Mouse (Mus musculus) 3134 (cell line): Measurements from ENCODE around the gene Gm27027.

Experiments used
- DNase-seq: peaks from one replicate; pipeline ENCODE4 v3.0.0-alpha.2; 2011; ENCODE audit warnings: low spot score; ENCODE audit not compliant: insufficient read length; ENCODE audit errors: extremely low read depth

Gm27027 gene

DNA sequence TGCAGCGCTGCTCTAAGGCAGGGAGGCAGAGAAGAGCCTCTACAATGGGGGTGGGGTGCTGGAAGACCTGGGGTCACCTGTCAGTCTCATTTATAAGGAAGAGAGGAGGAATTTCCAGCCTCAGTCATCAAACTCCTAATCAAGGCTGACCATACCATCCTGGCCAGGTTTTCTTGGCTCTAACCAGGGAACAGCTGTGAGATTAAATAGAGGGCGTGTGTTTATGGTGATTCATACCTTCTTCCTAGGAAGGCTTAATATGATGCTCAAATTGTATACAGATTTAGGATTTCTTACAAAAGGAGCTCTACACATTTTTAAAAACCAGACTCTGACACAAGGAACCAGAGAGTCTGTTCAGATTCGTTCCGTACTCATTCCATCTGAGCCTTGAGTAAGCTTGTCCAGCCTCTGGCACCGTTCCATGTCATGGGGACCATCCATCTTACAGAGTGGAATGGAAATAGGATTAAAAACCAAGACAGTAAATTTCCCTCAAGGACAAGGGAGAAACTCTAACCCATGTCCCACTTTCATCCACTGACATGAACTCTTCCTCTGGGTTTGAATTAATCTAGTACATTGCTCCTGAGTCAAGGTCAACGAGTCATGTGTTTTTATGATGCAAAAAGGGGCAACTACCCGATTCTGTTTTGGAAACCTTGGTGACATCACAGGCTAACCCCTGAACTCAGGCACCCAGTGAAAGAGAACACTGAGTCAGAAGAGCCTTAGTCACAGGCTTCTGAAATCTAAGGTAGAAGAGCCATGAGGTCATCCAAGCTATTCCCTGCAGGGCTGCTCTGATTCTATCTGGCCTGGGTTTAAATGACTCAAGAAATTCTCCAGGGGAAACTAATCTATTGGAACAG is 16.7 kb downstream of the Gm27027 start:
- peak; percentile 44 for DNase-seq

DNA sequence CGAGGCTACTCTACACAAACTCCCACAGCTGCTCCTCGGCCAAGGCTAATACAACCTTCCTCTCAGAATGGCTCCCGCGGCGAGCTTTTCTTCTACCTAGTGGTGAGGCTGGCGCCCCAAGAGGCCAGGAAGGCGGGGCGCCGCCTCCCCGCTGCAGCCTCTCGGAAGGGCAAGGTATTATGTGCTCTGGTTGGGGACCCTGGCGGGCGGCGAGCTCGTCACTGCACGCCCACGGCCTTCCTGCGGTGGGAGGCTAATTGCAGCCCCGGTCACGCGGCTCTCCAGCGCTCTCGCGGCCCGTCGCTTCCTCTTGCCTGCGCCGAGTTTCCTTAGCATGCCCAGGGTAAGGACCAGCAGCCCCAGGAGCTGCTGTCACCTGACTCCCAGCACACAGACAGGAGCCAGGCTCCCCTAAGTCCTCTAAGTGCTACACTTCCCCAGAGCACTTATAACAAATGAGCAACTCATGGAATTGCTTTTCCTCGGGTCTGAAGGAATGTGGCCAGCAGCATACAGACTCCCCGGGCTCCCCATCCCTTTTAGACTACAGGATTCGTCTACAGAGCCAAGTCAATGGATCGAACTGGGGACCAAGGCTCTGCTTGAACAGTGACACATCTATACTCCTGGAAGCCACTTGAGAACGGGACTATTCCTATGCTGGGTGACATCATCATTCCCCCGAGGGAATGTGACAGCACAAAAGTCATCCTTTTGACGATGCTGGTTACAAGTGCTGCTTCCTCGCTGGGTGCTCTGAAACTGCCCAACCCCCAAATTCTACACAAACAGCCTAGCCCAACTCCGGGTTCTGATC is 19.5 kb downstream of the Gm27027 start:
- no peak for DNase-seq

GRCm38 (mm10) chr2:93975526-93976435 is 20.4 kb downstream of the Gm27027 start:
- no peak for DNase-seq

DNA sequence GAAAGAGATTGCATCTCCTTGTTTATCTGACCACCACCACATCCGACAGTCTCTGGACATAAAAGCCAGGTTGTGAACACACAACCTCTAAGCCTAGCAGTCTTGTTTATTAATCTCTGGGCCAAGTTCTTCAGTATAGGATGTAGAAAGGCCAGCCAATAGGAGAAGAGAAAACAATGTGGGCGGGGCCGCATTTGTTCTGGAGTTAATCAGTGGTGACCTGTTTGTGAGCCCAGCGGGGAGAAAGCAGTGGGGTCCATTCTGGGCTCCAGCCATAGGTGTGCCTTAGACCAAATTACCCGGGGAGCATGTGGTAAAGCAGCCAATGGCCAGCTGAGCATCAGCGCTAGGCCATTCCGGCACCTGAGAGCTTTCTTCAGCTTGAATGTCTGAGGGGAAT is 21.1 kb downstream of the Gm27027 start:
- DNase-seq = no peak

- DNase-seq = no peak
Observed at GRCm38 (mm10) chr2:93971647-93972046, 24.5 kb downstream of the Gm27027 start.

GRCm38 (mm10) chr2:93964494-93965160 is 31.5 kb downstream of the Gm27027 start:
- no peak for DNase-seq

GRCm38 (mm10) chr2:93963802-93964201 is 32.4 kb downstream of the Gm27027 start:
- no peak for DNase-seq

- no peak for DNase-seq
Observed at GRCm38 (mm10) chr2:93961716-93962115, 34.4 kb downstream of the Gm27027 start.

DNA sequence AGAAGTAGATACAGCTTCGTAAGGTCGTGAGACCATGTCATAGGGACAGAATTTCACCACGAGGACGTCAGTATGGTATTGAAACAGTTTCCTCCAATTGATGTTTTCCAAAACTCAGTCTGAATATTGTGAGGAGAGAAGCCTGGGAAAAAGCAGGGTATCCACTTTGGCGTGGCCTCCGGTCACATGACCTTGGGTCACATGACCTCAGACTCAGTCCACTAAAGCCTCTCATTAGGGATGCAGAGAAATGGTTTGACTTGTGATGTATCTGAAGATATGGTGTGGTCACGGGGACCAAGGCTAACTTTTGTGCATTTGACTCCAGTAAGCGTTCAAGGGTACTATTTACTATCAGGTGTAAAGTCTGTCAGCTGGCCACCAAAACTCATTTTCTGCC is 36.8 kb downstream of the Gm27027 start:
- no peak for DNase-seq

DNA sequence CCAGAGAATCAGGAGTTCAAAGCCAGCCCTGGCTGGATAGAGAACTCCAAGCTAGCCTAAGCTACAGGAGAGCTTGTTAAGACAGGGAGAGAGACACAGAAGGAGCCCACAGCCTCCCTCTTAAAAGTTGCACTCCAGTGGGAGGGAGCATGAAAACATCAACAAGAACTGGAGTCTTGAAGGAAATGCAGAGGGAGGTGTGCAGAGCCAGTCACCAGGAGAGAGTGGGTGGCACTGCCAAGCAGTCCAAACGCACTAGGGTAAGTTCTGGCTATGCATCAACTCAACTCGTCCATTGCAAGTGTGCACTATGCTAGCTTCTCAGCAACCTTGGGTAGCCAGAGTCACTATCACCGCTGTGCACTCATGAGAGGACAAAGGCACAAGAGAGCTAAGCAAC is 37.9 kb downstream of the Gm27027 start:
- no peak for DNase-seq

DNA sequence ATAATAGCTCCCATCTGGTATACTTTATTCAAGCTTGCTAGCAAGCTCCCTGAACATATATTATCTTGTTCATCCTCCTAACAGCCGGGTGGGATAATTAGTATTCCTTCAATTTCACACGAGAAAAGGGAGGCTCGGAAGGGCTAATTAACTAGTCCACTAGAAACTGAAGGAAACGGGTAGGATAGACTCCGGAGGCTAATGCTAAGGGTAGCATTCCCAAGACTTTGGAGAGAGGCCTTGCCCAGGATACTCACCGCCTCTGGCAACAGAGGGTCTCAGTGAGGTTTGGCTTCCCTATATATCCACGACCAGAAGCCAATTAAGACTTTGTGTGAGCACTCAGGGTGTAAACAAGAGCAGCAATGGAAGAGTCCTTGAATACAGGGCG is 38.4 kb downstream of the Gm27027 start:
- DNase-seq = no peak

- no peak for DNase-seq
Observed at GRCm38 (mm10) chr2:93956908-93957784, 39.0 kb downstream of the Gm27027 start, which contains the start of gene Gm13889. Gene Gm13889 (minus strand): TSS chr2:93957201.

DNA sequence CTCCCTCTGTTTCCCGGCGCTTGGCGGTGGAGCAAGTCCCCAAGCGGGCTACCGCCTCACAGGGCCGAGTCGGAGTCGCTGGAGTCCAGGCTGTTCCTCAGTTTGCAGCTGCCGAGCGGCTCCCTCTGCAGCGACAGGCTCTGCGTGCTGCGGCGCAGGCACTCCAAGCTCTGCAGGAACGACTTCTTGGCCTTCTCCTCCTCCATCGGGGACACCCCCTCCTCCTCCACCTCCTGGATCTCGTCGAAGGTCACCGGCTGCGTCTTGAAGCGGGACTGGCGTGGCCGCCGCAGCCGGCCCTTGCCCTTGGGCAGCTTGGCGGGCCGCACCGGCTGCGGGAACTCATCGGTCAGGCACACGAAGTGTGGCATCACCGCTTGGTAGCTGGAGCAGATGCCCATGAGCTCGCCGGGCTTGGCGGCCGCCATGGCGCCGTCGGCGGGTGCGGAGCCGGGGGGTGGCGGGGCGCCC is 39.8 kb downstream of the Gm27027 start:
- no peak for DNase-seq

- no peak for DNase-seq
Observed at GRCm38 (mm10) chr2:93955886-93956285, 40.3 kb downstream of the Gm27027 start.

DNA sequence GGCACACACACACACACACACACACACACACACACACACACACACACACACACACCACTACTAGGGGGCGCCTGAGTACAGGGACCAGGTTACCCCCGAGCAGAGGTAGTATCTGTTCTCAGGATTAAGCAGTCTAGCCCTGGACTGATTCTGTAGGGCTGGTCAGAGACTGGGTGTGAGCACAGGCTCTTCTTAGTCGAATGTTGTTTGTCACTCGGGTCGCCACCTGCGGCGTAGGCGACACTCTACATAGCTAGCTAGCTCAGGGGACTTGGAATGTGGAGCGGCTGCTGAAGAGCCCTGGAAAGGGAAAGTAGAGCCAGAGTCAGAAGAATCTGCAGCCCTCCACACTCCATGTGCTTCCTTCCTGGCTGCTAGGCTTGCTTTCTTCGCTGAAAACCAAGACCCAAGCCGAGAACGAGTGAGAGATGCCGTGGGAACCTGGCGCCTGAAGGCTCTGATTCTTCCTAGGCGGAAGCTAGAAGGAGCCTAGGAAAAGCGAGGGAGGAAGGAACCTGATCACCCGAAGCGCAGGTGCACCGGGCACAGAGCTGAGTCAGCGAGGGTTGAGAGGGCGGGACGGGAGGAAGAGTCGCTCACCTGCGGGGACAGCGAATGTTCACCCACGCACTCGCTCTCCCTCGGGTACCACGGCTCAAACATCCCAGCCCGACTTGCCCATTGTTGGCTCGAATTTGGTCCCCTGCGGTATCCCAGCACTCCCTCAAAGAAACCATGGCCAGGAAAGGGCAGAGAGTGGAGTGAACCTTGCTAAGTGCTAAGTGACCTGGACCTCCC is 41.2 kb downstream of the Gm27027 start:
- no peak for DNase-seq

- no peak for DNase-seq
Observed at GRCm38 (mm10) chr2:93953726-93954125, 42.4 kb downstream of the Gm27027 start.

- DNase-seq = no peak
Observed at GRCm38 (mm10) chr2:93946976-93947375, 49.2 kb downstream of the Gm27027 start.

- no peak for DNase-seq
Observed at GRCm38 (mm10) chr2:93944855-93945254, 51.3 kb downstream of the Gm27027 start.
